Mouse (Mus musculus) bone marrow, adult 2 months (tissue): ENCODE results near the gene D16Ertd472e. TPM values are rescaled to one million over a fixed set of nuclear protein-coding genes. Genes with fewer than 3 reads are reported as not detected.

Experiments
- H3K27ac ChIP-seq: fragments of 200-500 bp; 2 replicates; pipeline ENCODE4 v1.5.1; 2012; ENCODE audit warnings: low read depth, mild to moderate bottlenecking, control low read depth, inconsistent platforms, low read length; ENCODE audit not compliant: control insufficient read depth, poor library complexity, insufficient read depth
- H3K4me1 ChIP-seq: fragments of 200-500 bp; 2 replicates; pipeline ENCODE4 v1.6.1; 2011; ENCODE audit warnings: low read length; ENCODE audit not compliant: control insufficient read depth, insufficient read depth
- H3K4me3 ChIP-seq: fragments of 200-500 bp; replicated peaks from 2 replicates; pipeline ENCODE3; 2011; ENCODE audit warnings: mild to moderate bottlenecking, low read depth, low read length, control low read depth; ENCODE audit not compliant: control insufficient read depth
- CTCF ChIP-seq: fragments of 200-500 bp; IDR thresholded peaks from 2 replicates; pipeline ENCODE4 v1.5.1; 2011; ENCODE audit warnings: low read length, control low read depth; ENCODE audit not compliant: control insufficient read depth, insufficient read depth
- POLR2A ChIP-seq: fragments of 200-500 bp; IDR thresholded peaks from 2 replicates; pipeline ENCODE4 v1.6.1; 2011; ENCODE audit warnings: low read depth, mild to moderate bottlenecking, control low read depth, low read length, borderline replicate concordance; ENCODE audit not compliant: control insufficient read depth
- WGBS: fragments of 180-500 bp; shearing (Covaris S2); methylation state at CpG from one replicate; pipeline ENCODE4 v1.1.7; 2018; 5-methylcytosine and 5-hydroxymethylcytosine counted together
- polyA plus RNA-seq: library from polyadenylated mRNA; stranded (reverse); fragments of >200 nt; gene quantifications from 2 replicates; pipeline ENCODE4 v1.2.4, GENCODE M21; 2011; ENCODE audit warnings: low replicate concordance; ENCODE audit not compliant: missing spikeins, insufficient read depth, insufficient read length

Gene D16Ertd472e
- polyA plus RNA-seq, 1 experiment = 3.8 TPM

DNA sequence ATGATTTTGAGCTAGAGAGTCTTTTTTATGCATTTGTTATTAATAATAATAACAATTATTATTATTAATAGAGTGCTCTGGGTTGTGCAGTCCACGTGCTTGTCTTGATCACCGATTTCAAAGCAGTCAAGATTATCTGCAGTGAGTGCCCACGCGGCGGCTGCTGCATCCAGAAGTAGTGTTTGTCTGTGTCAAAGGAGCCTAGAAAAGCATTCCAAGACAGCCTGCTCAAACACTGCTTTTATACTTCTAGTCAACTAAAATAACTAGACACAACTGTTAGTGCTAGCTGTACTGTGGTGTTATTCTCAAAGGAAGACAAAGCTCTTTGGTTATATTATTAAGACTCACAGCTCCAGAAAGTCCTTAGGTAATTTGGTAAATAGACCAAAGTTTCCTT is 15.9 kb downstream of the D16Ertd472e start:
- Histone ChIP-seq H3K27ac (no peak overlapping the region), H3K4me3 (no peak overlapping the region), H3K4me1 (peaks cover 3% of the 10 kb centered on the region)
- no peak for TF ChIP-seq POLR2A
- TF ChIP-seq CTCF = no peak
- 85% methylated on average over 5 of the region's 5 CpGs for WGBS

GRCm38 (mm10) chr16:78560063-78560462 is 16.4 kb downstream of the D16Ertd472e start:
- peak overlapping the region; percentile 37 for H3K4me3 ChIP-seq
- peaks cover 3% of the 10 kb centered on the region for H3K4me1 ChIP-seq
- 54% methylated on average over 15 of the region's 15 CpGs for WGBS
- H3K27ac ChIP-seq = peak overlapping the region; percentile 76
- TF ChIP-seq POLR2A (no peak), CTCF (no peak)

GRCm38 (mm10) chr16:78557573-78557972 is 18.9 kb downstream of the D16Ertd472e start:
- H3K4me3 ChIP-seq = no peak overlapping the region
- TF ChIP-seq CTCF (no peak), POLR2A (no peak)
- WGBS = 7% methylated on average over 4 of the region's 4 CpGs
- peaks cover 3% of the 10 kb centered on the region for H3K4me1 ChIP-seq
- no peak overlapping the region for H3K27ac ChIP-seq

DNA sequence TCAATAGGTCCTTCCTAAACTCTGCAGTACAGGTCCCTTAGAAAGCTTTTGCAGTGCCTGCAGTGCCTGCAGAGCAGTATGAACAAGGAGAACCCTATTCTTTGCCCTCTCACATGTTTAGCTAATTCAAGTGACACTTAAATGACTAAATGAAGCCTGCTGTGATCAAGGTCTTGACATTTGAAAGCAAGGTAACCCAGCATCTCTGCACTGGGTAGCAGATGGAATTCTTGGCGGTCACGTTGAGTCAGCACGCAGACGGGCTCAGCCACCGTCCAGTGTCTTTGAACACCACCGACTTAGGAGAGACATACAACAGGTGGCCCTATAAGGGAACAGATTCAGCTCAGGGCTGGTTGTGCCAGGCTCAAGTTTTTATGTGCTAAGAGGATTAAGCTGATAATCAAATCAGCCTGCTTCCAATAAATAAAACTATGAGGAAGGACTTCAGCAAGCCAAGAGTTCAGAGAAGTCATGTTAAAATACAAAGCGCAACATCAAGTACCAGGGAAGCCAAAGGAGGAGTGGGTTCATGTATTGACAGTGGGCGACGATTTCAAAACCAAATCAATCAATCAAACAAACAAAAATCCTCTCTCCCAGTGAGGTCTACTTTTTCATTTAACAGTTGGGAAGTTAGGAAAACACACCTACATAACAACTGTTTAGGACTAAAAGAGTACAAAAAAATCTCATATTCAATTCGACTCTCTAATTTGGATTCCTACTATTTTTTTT is 21.4 kb downstream of the D16Ertd472e start:
- Histone ChIP-seq H3K4me3 (no peak overlapping the region), H3K27ac (no peak overlapping the region), H3K4me1 (peaks cover 3% of the 10 kb centered on the region)
- WGBS = 89% methylated on average over 10 of the region's 10 CpGs
- TF ChIP-seq POLR2A (no peak), CTCF (no peak)

DNA sequence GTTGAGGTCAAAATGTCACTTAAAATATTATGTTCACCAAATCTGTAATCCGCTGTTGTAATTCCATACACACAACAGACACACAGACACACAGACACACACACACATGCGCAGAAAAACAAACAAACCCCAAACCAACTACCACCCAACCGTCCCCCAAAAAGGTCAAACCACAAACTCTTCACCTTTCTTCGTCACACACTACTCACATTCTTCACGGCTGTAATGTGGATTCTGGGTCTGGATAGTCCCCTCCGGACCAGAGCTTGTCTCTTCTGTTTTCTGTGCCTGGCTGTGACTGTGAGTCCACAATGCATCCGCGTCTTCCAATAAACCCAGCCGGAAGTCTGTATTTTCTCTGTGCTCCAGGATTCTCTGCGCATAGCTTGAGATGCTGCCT is 29.1 kb downstream of the D16Ertd472e start:
- peaks cover 1% of the 10 kb centered on the region; the same call in 1 of the 2 replicates for H3K4me1 ChIP-seq
- WGBS = 78% methylated on average over 10 of the region's 10 CpGs
- H3K27ac ChIP-seq = no peak overlapping the region
- TF ChIP-seq CTCF = no peak
- no peak overlapping the region for H3K4me3 ChIP-seq

GRCm38 (mm10) chr16:78546529-78546928 is 30.0 kb downstream of the D16Ertd472e start:
- H3K4me3 ChIP-seq = no peak overlapping the region
- TF ChIP-seq POLR2A (no peak), CTCF (no peak)
- WGBS = 9% methylated on average over 6 of the region's 6 CpGs
- peaks cover 1% of the 10 kb centered on the region; the same call in 1 of the 2 replicates for H3K4me1 ChIP-seq
- no peak overlapping the region for H3K27ac ChIP-seq

DNA sequence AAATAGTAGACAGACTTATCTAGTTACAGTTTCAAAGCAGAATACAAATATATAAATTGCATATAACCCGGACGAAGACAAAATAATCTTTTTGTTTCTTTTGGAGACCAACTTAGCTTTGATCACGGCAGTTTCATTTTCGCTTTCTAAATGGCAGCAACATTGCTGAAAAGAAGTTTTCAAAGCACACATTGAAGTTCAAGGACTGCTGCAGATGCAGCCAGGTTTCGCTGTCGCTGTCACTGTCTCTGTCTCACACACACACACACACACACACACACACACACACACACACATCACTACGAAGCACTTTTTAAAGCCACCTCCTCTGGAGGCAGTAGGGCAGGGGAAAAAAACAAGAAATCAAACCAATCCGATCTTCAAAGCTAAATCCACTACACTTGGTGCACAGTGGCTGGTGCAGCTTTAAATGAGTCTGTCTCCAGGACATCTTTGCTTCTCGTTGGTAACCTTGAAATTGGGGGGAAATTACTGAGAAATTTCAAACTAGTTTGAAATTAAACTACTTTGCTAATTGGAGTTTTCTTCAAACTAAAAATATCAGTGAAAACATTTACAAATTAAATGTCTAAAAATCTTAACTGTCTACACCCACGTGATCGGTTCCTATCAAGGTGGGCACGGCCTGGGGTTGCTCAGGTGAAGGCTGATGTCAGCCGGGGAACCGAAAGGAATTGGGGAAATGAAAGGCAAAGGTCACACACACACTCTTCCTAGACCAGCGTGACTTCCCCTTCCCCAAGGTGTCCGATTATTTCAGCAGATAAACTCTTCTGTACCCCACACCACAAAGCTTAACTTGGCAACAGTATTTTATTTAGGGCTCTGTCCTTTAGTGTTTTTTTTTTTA is 35.9 kb downstream of the D16Ertd472e start:
- TF ChIP-seq CTCF (no peak), POLR2A (no peak)
- Histone ChIP-seq H3K4me1 (peaks cover 5% of the 10 kb centered on the region; the same call in 1 of the 2 replicates), H3K27ac (peak overlapping the region; percentile 38), H3K4me3 (peak overlapping the region; percentile 79)
- WGBS = 2% methylated on average over 16 of the region's 16 CpGs

- Histone ChIP-seq H3K4me3 (no peak overlapping the region), H3K4me1 (peaks cover 4% of the 10 kb centered on the region; the same call in 1 of the 2 replicates), H3K27ac (no peak overlapping the region)
- 14% methylated on average over 8 of the region's 8 CpGs for WGBS
- TF ChIP-seq CTCF (no peak), POLR2A (no peak)
Observed at GRCm38 (mm10) chr16:78537798-78538422, 38.6 kb downstream of the D16Ertd472e start.
